8 mouse cellular contexts compared by ENCODE assay signal in the genomic region with DNA sequence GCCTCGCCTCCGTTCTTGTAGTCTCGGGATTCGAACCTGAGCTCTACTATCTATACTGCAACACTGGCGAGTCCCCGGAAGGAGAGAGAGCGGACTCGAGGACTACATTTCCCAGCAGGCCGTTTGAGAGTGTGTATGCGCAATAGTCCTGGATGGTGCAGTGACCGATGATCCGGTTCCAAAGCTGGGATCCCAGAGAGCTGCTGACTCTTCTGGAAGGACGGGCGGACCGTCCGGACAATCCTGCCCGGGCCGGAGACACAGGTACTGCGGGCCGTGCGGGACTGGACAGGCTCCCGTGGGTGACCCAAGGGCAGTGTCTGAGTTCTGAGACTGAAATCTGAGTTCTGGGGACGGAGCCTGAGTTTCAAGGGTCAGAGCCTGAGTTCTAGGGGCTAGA. TPM values are rescaled to one million over a fixed set of nuclear protein-coding genes. Genes with fewer than 3 reads are reported as not detected.
DNase-seq lines count a peak whose midpoint lies in the region; ATAC-seq lines count a peak whose summit lies in the region.

No protein-coding gene starts in this region.

- peak; percentile 91 for DNase-seq in kidney, postnatal 10 days
- DNase-seq in naive thymus-derived CD4-positive, alpha-beta T cell, adult 2 months (ENCODE audit: low read depth): peak; percentile 81
- peak; percentile 60 to 78 for DNase-seq in spleen, postnatal 4 days (ENCODE audit: low spot score in 2 of 2)

- peak overlapping the region; percentile 86 for H3K4me2 ChIP-seq in heart, embryonic 14.5 days (ENCODE audit: low read length)
- peak overlapping the region; percentile 77 for H3K4me2 ChIP-seq in liver, embryonic 12.5 days

- ATAC-seq in CD4-positive, CD25-positive, alpha-beta regulatory T cell, adult 4 months: peak; percentile 66
- peak; percentile 59 for ATAC-seq in erythroid progenitor cell, adult 5-6 weeks (replicated peaks; ENCODE audit: low FRiP score, poor library complexity, severe bottlenecking)
- ATAC-seq in heart, embryonic 14.5 days (ENCODE audit: insufficient number of reproducible peaks, insufficient read depth, low FRiP score, low read depth): peak; percentile 31
- peak; percentile 60 for ATAC-seq in liver, embryonic 12.5 days

- no peaks in the 10 kb centered on the region for H3K27me3 ChIP-seq in heart, embryonic 14.5 days (ENCODE audit: control insufficient read depth, insufficient read depth, low read length)
- no peaks in the 10 kb centered on the region for H3K27me3 ChIP-seq in liver, embryonic 12.5 days (replicated peaks)

- no peaks in the 10 kb centered on the region for H3K9me3 ChIP-seq in heart, embryonic 14.5 days (ENCODE audit: control insufficient read depth, low read length)
- H3K9me3 ChIP-seq in liver, embryonic 12.5 days (replicated peaks): no peaks in the 10 kb centered on the region

- peak overlapping the region; percentile 83 for H3K4me3 ChIP-seq in brown adipose tissue, adult 24 weeks (ENCODE audit: insufficient read depth, low read depth, low read length)
- H3K4me3 ChIP-seq in heart, embryonic 14.5 days (ENCODE audit: control insufficient read depth in 1 of 2, insufficient read depth in 1 of 2, low read depth in 1 of 2, low read length in 2 of 2): peak overlapping the region; percentile 79 to 80
- peak overlapping the region; percentile 73 for H3K4me3 ChIP-seq in liver, embryonic 12.5 days

- H3K27ac ChIP-seq in brown adipose tissue, adult 24 weeks (replicated peaks; ENCODE audit: low read depth, low read length): peak overlapping the region; percentile 92
- H3K27ac ChIP-seq in heart, embryonic 14.5 days (replicated peaks in 1 of 2; ENCODE audit: control insufficient read depth in 1 of 2, insufficient read depth in 1 of 2, low read depth in 2 of 2, low read length in 2 of 2): peak overlapping the region; percentile 54 to 55; a peak in 2 of 4 replicates
- peak overlapping the region; percentile 76 for H3K27ac ChIP-seq in liver, embryonic 12.5 days

- peak overlapping the region; percentile 96 for H3K9ac ChIP-seq in heart, embryonic 14.5 days (ENCODE audit: low read length)
- peak overlapping the region; percentile 86 for H3K9ac ChIP-seq in liver, embryonic 12.5 days

- peaks cover 63% of the 10 kb centered on the region for H3K36me3 ChIP-seq in heart, embryonic 14.5 days (ENCODE audit: control insufficient read depth, insufficient read depth, low read length)
- H3K36me3 ChIP-seq in liver, embryonic 12.5 days: peaks cover 62% of the 10 kb centered on the region

- H3K4me1 ChIP-seq in brown adipose tissue, adult 24 weeks (ENCODE audit: control insufficient read depth, insufficient read depth, insufficient read length, low read length): peaks cover 8% of the 10 kb centered on the region; the same call in 1 of the 2 replicates
- peaks cover 9 to 13% of the 10 kb centered on the region in 2 experiments for H3K4me1 ChIP-seq in heart, embryonic 14.5 days (ENCODE audit: control insufficient read depth in 2 of 2, insufficient read depth in 2 of 2, low read length in 2 of 2)
- peaks cover 36% of the 10 kb centered on the region for H3K4me1 ChIP-seq in liver, embryonic 12.5 days

- 3% methylated on average over 23 of the region's 23 CpGs for whole genome bisulfite sequencing in heart, embryonic 14.5 days
- 1% methylated on average over 23 of the region's 23 CpGs for WGBS in liver, embryonic 12.5 days (ENCODE audit: insufficient replicate concordance)

RNA-seq across cellular contexts. Expression of a gene that starts 1.3 kb away (rescaled TPM):
- polyA plus RNA-seq in CD4-positive, CD25-positive, alpha-beta regulatory T cell, adult 4 months (2017; shearing (Covaris generic)): 10 to 100 TPM; 12.5 to 14.8 TPM
- 59.5 and 82.7 TPM in 2 replicates for polyA plus RNA-seq in brown adipose tissue, adult 24 weeks (2012; ENCODE audit: insufficient read depth, insufficient read length, missing spikeins)
- not detected in 2 replicates for total RNA-seq in erythroid progenitor cell, adult 5-6 weeks (2015; ENCODE audit: low replicate concordance)
- 14.0 TPM in 1 of 2 replicates, not detected in the other for total RNA-seq in erythroid progenitor cell, adult 5-6 weeks (2017; ENCODE audit: low replicate concordance)
- 38.8 and 39.8 TPM in 2 replicates for polyA plus RNA-seq in heart, embryonic 14.5 days (2014; fragmentation: Nextera tagmentation; extraction: Ambion mirVana)
- 27.3 and 30.4 TPM in 2 replicates for polyA plus RNA-seq in liver, embryonic 12.5 days (2016; fragmentation: Nextera tagmentation; extraction: Ambion mirVana)

RNA-seq across cellular contexts. Expression of a gene that starts 1.3 kb away (rescaled TPM):
- polyA plus RNA-seq in CD4-positive, CD25-positive, alpha-beta regulatory T cell, adult 4 months (2017; shearing (Covaris generic)): 100 to 1,000 TPM; 111 to 132 TPM
- 122 and 144 TPM in 2 replicates for polyA plus RNA-seq in brown adipose tissue, adult 24 weeks (2012; ENCODE audit: insufficient read depth, insufficient read length, missing spikeins)
- 35.2 and 37.5 TPM in 2 replicates for total RNA-seq in erythroid progenitor cell, adult 5-6 weeks (2015; ENCODE audit: low replicate concordance)
- total RNA-seq in erythroid progenitor cell, adult 5-6 weeks (2017; ENCODE audit: low replicate concordance): 20.0 and 23.0 TPM in 2 replicates
- 274 and 298 TPM in 2 replicates for polyA plus RNA-seq in heart, embryonic 14.5 days (2014; fragmentation: Nextera tagmentation; extraction: Ambion mirVana)
- polyA plus RNA-seq in liver, embryonic 12.5 days (2016; fragmentation: Nextera tagmentation; extraction: Ambion mirVana): 152 and 156 TPM in 2 replicates

RNA-seq across cellular contexts. Expression of a gene that starts 15.3 kb away (rescaled TPM):
- polyA plus RNA-seq in CD4-positive, CD25-positive, alpha-beta regulatory T cell, adult 4 months (2017; shearing (Covaris generic)): 100 to 1,000 TPM in 1 of 2 experiments, 10 to 100 TPM in 1; 63.6 to 103 TPM
- not detected in 2 replicates for polyA plus RNA-seq in brown adipose tissue, adult 24 weeks (2012; ENCODE audit: insufficient read depth, insufficient read length, missing spikeins)
- total RNA-seq in erythroid progenitor cell, adult 5-6 weeks (2015; ENCODE audit: low replicate concordance): 1.7 and 2.2 TPM in 2 replicates
- 1.5 and 1.7 TPM in 2 replicates for total RNA-seq in erythroid progenitor cell, adult 5-6 weeks (2017; ENCODE audit: low replicate concordance)
- polyA plus RNA-seq in heart, embryonic 14.5 days (2014; fragmentation: Nextera tagmentation; extraction: Ambion mirVana): 0.91 and 1.3 TPM in 2 replicates
- polyA plus RNA-seq in liver, embryonic 12.5 days (2016; fragmentation: Nextera tagmentation; extraction: Ambion mirVana): 2.0 and 2.2 TPM in 2 replicates

RNA-seq across cellular contexts. Expression of a gene that starts 23.3 kb away (rescaled TPM):
- 1 to 10 TPM; 2.4 to 2.6 TPM for polyA plus RNA-seq in CD4-positive, CD25-positive, alpha-beta regulatory T cell, adult 4 months (2017; shearing (Covaris generic))
- polyA plus RNA-seq in brown adipose tissue, adult 24 weeks (2012; ENCODE audit: insufficient read depth, insufficient read length, missing spikeins): 1.6 TPM in 1 of 2 replicates, not detected in the other
- 3.2 TPM in 1 of 2 replicates, not detected in the other for total RNA-seq in erythroid progenitor cell, adult 5-6 weeks (2015; ENCODE audit: low replicate concordance)
- 0.23 TPM in 1 of 2 replicates, not detected in the other for total RNA-seq in erythroid progenitor cell, adult 5-6 weeks (2017; ENCODE audit: low replicate concordance)
- 1.8 and 2.2 TPM in 2 replicates for polyA plus RNA-seq in heart, embryonic 14.5 days (2014; fragmentation: Nextera tagmentation; extraction: Ambion mirVana)
- polyA plus RNA-seq in liver, embryonic 12.5 days (2016; fragmentation: Nextera tagmentation; extraction: Ambion mirVana): 1.1 and 1.3 TPM in 2 replicates

RNA-seq across cellular contexts. Expression of a gene that starts 24.7 kb away (rescaled TPM):
- 10 to 100 TPM; 14.6 to 15.1 TPM for polyA plus RNA-seq in CD4-positive, CD25-positive, alpha-beta regulatory T cell, adult 4 months (2017; shearing (Covaris generic))
- polyA plus RNA-seq in brown adipose tissue, adult 24 weeks (2012; ENCODE audit: insufficient read depth, insufficient read length, missing spikeins): 10.6 and 12.4 TPM in 2 replicates
- total RNA-seq in erythroid progenitor cell, adult 5-6 weeks (2015; ENCODE audit: low replicate concordance): 13.0 and 15.1 TPM in 2 replicates
- total RNA-seq in erythroid progenitor cell, adult 5-6 weeks (2017; ENCODE audit: low replicate concordance): 9.9 and 14.7 TPM in 2 replicates
- 31.4 and 33.7 TPM in 2 replicates for polyA plus RNA-seq in heart, embryonic 14.5 days (2014; fragmentation: Nextera tagmentation; extraction: Ambion mirVana)
- polyA plus RNA-seq in liver, embryonic 12.5 days (2016; fragmentation: Nextera tagmentation; extraction: Ambion mirVana): 27.8 and 29.0 TPM in 2 replicates

Comparison
In these comparisons a context has a peak if more than half of its experiments do, and no peak if none do; other contexts are left out.
1. Peak in every context shown above with its lines: DNase-seq, ATAC-seq, H3K4me3 ChIP-seq and H3K27ac ChIP-seq.
2. RNA of a gene that starts 15.3 kb away (polyA plus RNA-seq): 63.6 to 103 TPM in CD4-positive, CD25-positive, alpha-beta regulatory T cell, adult 4 months; 2.0 to 2.2 TPM in liver, embryonic 12.5 days, 0.91 to 1.3 TPM in heart, embryonic 14.5 days and not detected in brown adipose tissue, adult 24 weeks; every median in the first group is over 10 times any median in the second.